Mouse (Mus musculus) c-Kit-positive CD71-positive TER-119-negative erythroid progenitor cells, embryonic 14.5 days (primary cell): ENCODE results near the gene Fam217b.

Experiments
- DNase-seq: peaks from one replicate; pipeline ENCODE4 v3.0.0-alpha.2; 2013; ENCODE audit warnings: low read depth

Fam217b gene

DNA sequence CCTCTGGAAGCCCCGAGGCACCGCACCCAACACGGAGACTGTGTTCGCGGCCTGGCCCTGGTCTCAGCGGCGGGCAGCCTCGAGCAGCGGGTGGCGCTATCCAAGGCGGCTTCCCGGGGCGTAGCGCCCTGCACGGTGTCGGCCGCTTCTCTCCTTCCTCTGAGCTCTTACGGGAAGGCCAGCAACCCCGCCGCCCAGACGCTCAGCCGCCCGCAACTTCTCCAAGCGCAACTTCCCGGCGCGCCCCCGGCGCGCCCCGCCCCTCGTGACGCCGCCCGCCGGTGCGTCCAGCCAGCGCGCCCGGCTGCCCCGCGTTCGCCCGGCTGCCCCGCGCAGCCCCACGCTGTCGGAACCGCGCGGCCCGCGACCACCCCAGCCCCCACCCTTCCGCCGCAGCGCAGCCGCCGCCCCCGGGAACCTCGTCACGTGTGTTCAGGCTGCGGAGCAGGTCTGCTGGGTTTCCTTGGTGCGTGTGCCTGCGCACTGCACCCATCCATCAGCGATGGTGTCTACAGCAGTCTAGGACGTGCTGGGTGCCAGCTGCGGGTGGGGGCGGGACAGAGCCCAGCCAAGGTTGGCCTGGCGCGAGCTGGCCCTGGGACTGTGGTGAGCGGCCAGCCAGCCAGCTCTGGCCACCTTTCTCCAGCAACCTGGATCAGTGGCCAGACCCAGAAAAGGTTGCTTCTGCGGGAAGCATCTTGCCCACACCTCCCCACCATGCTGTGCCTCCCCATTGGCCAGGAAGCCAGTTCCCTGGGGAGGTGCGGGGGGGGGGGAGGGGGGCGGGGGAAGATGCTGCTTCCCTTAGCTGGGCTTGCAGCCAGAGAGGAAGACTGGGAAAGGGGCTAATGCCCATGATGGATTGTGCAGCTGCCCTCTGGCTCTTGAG lies at the start of gene Fam217b, which contains the start of gene Ppp1r3d:
Fam217b (plus strand) TSS at position 264 of the 889 bp plus-strand sequence.
Ppp1r3d (minus strand) TSS at position 212 of the 889 bp plus-strand sequence.
- DNase-seq = no peak

DNA sequence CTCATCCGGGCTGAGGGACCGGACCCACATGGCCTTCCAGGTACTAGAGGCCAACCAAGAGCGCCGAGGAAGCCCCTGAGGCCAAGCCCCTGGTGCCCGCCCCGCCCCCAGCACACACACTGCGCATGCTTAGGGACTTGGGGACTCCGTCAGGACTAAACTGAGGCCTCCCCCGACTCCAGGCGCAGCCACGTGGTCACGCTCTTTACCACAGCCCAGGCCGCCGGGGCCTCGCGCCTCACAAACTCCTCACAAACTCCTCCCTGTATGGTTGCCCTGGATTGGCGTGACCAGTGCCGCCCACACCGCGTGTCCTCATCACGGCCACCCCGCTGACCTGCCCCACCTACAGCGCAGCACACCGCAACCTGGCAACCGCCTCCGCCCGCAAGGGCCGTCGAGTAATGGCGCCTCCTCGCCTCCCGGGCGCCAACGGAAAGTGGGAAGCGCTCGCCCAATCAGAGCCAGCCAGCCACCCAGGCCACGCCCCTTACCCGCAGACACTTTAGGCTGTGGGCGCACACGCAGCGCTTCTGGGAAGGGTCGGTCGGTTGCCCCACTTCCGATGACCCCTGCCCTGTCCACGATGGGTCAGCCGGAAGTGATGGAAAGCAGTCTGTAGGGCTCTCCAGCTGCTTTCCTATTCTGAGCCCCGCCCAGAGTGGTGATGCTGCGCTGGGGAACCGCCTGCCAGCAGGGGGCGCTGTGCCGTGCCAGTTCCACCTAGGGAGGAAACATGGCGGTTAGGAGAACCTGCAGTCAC lies 7.1 kb upstream of the Fam217b start, which contains the start of gene Sycp2:
Sycp2 (minus strand) TSS at position 633 of the 763 bp plus-strand sequence.
- DNase-seq = no peak

DNA sequence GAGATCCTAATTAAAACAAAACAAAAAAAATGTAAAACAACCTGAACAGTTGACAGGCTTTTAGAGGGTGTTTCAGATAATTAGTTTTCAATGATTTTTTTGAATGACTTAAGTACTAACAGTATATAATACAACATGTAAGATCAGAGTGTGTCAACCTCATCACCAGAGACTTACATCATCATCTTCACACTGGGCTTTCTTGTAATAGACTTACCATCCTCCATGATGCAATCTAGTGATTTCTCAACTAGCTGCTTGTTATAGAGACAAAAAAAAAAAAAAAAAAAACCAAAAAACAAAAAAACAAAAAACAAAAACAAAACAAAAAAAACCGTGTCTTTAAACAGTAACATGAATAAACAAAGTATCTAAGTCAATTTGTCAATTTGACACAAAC lies 5.3 kb upstream of the Fam217b start:
- DNase-seq = no peak

DNA sequence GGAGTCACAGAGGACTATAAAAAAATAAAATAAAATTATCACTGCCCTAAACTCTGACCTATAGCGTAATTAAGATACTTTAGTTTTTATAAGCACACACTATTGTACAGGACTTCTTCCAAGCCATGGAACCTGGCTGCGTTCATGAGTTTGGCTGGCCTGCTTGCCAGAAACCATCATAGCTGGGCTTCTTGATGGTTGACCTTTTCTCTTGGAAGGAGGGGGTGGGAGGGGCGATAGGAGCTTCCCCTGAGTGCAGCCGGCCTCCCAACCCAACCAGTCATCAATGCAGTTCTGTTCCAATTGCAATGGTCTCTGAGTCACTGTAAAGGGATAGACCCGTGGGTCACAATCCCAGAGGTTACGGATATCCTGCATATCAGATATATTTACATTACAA lies 4.0 kb upstream of the Fam217b start:
- no peak for DNase-seq

DNA sequence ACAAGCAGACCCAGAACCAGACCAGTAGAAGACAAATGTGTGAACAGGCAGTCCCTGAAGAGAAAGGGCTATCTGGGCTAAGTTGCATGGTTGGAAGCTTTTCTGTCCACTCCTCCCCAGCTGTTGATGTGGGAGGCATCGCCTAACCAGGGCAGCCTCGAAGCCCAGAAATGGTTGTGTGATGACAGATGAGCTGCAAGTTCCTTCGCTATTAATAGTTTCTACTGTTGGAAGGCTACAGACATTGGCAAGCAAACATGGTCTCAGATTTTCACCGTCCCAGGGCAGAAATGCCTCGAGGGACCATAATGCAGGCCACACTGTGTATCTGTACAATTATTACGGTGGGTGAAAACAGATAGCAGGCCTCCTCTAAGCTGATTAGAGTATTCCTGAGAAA lies 1.7 kb upstream of the Fam217b start:
- DNase-seq = no peak

DNA sequence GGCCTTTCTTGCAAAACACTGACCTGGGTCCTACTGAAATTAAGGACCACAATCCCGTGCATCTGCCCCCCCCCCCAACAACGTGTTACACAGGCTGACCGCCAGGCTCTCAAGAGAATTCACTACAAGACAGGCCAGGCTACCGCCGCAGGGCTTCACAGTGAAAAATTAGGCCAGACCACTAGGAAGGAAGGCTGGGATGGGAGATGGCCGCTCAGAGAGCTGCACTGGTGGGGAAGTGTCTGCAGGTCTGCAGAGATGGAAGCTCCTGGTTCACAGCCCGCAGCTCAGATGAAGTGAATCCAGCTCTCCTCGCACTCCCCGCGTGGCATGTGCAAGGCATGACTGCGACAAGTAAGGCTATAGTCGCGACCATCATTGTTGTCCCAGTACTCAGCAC lies 1.2 kb upstream of the Fam217b start:
- no peak for DNase-seq

DNA sequence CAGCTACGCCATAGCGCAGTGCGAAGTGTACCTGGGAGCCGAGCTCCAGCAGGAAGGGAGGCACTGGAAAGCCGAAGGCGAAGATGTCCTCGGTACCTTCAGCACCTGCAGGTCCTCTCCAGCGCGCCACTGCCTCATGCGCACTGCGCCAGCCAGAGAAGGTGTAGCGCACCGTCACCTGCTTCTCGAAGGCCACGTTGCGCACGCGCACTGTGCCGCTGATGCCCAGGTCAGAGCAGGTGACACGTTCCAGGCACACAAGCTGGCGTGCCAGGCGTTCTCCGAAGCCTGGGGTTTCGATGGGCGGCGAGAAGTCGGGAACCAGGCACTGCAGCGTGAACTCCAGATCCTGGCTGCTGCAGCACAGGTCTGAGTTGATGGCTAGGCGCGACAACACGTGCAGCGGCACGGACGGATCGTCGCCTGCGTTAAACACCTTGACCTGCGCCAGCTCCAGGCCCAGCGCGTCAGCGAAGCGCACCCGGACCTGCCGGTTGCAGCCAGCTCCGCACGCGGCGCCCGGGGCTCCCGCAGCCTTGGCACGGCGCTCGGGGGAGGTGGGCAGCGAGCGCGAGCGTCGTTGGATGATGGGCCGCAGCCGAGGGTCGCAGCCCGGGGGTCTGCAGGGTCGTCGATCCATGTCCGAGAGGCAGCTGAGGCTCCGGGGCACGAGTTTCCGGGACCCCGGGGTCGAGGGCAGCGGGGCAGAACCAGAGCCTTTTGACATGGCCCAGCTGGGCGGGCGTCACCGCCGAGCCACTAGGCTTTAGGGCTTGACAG lies 653 bp upstream of the Fam217b start:
- no peak for DNase-seq

DNA sequence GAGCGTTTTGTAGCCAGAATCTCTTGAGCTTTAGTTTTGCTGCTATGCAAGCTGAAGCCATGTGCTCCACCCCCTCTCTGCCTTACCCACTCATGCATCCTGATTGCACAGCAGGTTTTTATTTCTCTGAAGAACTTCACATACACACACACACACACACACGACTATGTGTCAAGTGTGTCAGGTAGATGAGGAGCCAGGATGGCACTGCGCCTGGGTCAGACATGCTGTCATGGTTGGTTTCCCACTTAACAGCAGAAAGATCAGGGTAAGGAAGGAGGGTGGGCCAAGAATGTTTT lies 775 bp downstream of the Fam217b start:
- DNase-seq = no peak

DNA sequence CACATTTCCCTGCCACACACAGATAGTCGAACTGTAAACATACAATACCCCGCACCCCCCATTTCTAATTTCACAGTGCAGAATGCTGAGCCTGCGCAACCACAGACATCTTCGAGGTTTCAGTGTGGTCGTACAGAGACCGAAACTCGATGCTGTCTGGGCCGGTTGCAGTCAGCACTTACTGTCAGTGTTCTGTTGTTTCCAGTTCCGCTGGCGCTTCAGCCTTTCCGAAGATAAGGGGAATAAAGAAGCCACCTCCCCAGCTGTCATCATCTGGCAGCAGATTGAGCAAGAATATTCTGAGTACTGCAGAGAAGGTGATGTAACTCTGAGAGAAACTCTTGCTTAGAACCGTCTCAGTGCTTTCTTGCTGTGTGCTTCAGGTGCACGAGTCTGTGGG lies 2.1 kb downstream of the Fam217b start:
- no peak for DNase-seq

DNA sequence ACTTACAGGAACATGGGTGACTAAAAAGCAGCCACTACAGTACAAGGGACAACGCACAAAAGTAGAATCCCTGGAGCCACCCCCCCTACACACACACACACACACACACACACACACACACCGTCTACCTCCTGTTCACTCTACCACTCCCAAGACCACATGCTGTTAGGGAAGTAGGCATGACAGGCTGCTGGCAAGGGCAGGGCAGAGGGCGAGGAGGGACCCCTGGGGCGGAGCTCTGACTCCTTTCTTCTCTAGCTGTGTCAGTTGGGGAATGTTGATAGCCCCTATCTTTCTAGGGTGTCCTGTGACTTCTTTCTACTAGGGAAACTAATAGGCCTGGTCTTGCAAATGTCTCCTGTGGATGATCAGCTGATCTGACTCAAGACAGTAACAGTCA lies 2.6 kb downstream of the Fam217b start:
- DNase-seq = no peak

DNA sequence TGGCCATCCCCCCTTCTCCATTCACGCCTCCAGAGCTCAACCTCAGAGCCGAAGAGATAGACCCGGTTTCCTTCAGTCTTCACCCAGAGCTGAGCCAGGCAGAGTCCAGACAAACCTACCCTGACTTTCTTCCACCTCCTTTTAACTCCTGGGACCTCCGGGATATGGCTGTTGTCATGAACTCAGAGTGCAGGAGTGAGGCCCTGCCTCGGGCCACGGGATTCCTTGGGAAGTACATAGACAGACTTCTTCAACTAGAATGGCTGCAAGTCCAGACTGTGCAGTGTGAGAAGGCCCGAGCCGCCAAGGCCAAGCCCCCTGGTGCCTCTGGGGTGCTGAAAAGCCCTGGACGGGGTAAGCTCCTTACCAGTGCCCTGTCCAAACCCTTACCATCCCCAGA lies 6.3 kb downstream of the Fam217b start:
- no peak for DNase-seq

DNA sequence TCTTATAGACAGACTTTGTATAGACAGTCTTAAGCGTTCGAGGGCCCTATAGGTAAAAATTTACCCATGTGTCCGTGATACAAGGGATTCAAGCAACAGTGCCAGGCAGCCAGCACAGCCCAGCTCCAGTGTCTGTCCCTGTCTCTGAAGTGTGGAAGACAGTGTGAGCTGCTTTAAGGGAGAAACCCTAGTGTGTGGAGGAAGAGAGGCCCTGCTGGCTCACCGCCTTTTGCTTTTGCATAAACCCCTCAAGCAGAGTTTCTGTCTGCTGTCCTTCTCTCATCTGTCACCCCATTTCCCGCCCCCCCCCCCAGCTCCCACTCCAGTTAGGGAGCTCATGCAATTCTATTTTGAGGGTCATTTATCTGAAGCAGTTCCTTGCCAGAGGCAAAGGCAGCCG lies 7.3 kb downstream of the Fam217b start:
- DNase-seq = no peak

DNA sequence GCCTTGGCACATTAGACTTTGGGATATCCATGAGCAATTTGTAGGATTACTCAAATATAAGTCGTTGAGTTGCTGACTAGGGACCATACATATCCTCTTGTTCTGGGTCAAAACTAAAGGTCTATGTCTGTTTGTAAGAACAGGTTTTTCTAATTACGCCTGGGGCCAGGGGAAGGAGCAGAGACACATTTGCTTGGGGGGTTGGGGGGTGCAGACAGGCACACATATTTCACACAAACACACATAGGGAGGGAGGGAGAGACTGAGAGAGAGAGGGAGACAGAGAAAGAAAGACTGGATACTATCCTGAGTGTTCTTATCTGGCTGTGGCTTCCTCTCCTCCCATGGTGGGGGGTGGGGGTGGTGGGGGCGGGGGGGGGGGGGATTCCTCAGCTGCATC lies 7.9 kb downstream of the Fam217b start:
- DNase-seq = no peak

DNA sequence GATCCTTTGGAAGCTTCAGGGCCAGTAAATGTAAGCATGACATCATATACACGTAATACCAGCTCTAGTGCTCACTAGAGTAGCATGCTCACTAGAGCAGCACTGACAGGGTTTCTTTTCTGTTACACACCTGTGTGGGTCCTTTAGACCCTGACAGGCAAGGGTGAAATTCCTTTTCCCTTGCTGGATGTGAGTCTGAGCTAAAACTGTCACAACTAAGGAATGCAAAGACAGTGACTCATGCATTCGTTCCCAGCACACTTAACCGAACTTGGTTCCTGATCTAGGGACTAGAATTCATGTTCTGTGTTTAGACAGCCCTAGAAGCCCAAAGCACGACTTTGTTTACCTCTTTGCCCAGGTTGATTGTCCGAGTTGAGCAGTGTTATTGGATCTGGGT lies 8.9 kb downstream of the Fam217b start:
- no peak for DNase-seq

DNA sequence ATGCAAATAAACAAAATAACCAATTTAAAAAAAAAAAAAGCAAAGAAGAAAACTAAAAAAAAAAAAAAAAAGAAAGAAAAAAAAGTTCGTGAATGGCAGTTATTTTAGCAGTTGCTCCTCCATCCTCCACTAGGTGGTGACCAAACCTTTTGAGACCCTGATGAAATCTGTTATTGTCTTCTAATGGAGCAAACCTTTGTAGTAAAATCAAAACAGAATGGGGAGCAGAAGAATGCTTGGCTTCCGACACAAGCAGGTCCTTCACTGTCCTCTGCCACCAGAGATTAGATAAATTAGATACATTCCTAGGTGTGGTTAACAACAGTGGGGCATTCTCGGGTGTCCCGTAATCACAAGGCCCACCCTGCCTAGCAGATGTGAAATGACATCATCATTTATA lies 11.9 kb downstream of the Fam217b start:
- no peak for DNase-seq

DNA sequence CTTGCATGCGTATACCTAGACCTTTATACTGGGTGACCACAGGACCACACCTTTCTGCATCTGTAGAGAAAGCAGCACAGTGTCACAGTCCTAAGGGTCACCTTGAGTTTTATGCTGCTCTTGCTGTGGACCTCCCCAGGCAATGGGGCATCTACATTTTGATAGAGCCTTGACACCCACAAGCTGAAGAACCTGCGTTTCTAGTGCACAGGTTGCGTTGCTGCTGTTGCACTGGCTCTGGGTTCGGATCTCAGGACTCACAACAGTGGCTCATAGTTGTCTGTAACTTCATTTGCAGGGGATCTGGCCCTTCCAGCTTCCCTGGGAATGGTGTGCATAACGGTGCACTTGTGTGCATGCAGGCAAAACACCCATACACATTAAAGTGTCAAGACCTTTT lies 12.9 kb downstream of the Fam217b start:
- DNase-seq = no peak

DNA sequence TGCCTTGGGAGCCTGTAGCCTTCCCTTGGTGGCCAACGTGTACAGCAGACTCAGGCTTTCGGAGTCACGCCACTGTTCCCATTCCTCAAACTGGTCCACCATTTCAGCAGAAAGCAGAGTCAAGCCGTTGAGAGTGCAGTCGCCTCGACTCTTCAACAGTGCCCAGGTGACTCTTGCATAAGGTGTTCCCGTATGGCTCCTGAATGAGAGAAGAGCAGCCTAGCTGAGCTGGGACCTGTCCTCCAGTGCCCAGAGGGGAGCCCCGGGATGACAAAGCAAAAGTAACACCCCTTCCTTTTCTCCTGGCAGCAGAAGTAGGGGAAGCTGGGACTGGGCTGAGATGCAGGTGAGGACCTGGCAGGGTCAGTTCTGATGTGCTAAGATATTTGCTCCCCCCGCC lies 13.9 kb downstream of the Fam217b start:
- no peak for DNase-seq

DNA sequence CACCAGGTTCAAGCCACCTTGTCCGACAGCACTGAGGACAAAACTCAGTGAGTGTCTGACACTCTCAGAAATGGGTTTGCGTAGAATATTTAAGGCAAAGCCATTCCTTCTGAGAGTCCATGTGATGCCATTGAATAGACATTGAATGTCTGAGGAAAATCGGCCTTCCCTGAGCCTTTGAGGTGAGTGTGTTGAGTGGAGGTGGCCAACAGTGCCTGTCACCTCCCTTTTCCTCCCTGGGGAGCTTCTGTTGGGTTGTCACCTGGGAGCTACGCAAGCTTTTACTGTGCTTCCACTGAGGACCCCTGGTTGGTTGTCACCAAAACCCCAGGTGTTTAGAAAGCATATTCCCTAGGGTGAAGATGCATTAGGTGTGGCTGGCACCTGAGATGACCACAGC lies 14.4 kb downstream of the Fam217b start:
- no peak for DNase-seq

DNA sequence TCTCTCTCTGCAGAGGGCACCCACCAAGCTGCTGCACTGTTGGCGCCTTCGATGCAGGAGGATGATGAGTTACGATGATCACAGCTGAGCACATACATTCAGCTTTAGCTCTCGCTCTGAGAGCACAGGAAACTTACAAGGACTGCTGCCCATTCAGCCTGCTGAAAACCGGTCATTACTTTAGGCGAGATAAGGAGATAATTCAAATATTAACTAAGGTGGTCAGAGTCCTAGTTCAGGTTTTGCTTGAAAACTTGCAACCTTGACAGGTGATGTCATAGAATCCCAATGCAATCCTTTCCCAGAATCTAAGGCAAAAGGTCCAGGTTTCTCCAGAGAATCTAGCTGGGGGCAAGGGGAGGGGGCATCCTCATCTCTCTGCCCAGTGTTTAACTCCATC lies 15.1 kb downstream of the Fam217b start:
- no peak for DNase-seq

DNA sequence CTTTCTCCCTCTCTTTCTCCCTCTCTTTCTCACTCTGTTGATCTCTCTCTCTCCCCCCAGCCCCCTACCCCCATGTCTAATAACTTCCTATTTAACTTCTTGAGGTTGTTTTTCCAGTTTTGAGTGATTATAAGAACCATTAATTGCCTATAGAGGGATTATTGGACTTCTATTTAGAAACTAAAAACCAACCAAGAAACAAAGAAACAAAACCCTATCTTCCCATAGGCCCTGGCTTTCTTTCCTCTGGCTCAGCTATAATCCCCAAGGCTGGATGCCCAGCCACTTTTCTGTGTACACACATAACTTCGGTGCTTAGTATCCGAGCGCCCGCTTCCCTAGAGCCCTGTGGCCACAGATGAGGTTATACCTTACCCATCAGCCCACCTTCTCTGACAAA lies 15.9 kb downstream of the Fam217b start, which contains the start of gene Cdh26:
Cdh26 (plus strand) TSS at position 301 of the 400 bp plus-strand sequence.
- DNase-seq = no peak

DNA sequence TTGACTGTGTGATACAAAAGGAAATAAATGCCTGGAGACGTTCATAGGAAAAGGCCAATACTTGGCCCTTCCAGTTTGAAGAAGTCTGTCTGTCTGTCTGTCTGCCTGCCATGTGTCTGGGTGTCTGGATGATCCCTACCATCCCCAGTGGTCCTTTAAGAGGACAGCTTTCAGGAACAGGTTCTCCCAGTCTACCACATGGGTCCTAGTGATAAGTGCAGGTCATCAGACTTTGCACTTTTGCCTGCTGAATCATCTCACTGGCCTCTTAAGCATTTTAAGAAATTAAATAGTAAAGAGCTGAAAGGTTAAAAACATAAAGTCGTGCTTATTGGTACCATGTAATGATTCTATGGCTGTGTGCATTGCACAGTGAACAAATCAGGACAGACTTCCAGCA lies 19.2 kb downstream of the Fam217b start:
- no peak for DNase-seq

DNA sequence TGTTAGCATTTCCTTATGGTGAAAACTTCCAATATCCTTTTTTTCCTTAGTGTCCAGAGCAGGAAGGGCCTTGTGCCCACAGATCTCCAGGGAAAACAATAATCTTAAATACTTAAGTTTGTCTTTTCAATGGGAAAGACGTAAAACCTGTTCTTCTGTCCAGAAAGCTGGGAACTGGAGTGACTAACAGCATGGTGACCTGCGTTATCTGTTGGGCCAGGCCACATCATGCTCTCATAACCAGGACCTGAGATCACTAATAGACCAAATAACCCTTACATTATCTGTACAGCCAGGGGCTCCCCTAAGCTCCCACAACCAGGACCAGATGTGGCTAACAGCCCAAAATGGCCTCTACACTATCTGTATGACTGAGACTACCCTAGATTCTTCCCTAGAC lies 19.6 kb downstream of the Fam217b start:
- DNase-seq = no peak

DNA sequence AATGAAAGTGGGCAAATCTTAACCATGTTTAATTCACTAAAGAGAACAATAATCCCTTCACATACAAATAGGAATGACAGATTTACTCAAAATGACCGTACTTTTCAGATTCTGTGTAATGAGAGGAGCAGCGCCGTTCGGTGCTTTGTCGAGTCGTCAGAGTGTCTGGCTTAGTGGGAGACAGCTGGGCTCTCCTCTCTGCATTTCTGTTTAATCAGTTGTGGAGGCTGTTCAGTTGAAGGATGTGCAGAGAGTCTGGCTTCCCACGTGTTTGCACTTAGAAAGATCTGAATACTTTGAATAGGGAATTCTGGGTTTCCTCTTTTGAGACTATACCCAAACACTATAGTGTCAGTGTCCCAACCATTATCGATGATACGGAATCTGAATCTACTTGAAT lies 23.0 kb downstream of the Fam217b start:
- DNase-seq = no peak
